Mouse (Mus musculus): ENCODE results near the gene Lrrk2. TPM values are rescaled to one million over a fixed set of nuclear protein-coding genes. Genes with fewer than 3 reads are reported as not detected.

Gene Lrrk2
- 2.5 and 2.6 TPM in 2 replicates for polyA plus RNA-seq (2015; fragmentation: Nextera tagmentation; extraction: Ambion mirVana)

- Histone ChIP-seq H3K9ac (ENCODE audit: low read depth, low read length) (peak within 1 kb of the TSS; percentile 59), H3K27me3 (replicated peaks; ENCODE audit: control insufficient read depth, insufficient read depth, low read length) (no peaks in the 10 kb centered on the region), H3K4me1 (replicated peaks; ENCODE audit: control insufficient read depth, insufficient read depth, low read length) (no peaks in the 10 kb centered on the region), H3K36me3 (ENCODE audit: control insufficient read depth, insufficient read depth) (no peaks in the 10 kb centered on the region), H3K4me2 (replicated peaks; ENCODE audit: low read depth) (peak within 1 kb of the TSS; percentile 82), H3K4me3 (ENCODE audit: low read depth, low read length) (peak within 1 kb of the TSS; percentile 54), H3K27ac (ENCODE audit: low read depth, low read length) (peak within 1 kb of the TSS; percentile 50), H3K9me3 (ENCODE audit: control insufficient read depth) (no peaks in the 10 kb centered on the region)
- peak; percentile 90 for ATAC-seq
- 4% methylated on average over 40 of the region's 40 CpGs for WGBS
- peak; percentile 33; the same call in 1 of the 2 replicates for TF ChIP-seq CTCF (IDR thresholded peaks at IDR 0.05; ENCODE audit: low read depth)
Measured at GRCm38 (mm10) chr15:91672645-91673568, at the start of gene Lrrk2. Gene Lrrk2, plus strand, starts transcription at chr15:91673175.

DNA sequence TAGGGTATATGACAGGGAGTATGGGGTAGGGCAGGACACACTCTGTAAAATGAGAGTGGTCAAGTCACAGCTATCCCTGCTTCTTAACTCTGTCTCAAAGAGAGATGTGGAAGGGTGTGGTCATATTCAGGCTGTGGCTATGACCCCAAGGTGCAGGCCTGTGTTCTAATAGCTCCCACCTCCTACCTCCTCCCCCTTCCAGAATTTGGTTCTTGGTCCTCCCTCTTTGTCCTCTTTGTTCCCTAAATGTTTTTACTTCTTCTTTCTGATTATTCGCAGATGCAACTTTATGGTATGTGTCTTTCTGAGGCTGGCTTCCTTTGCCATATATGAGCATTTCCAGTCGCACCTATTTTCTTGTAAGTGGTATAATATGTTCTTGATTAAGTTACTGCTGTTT lies 48.5 kb upstream of the Lrrk2 start:
- Histone ChIP-seq H3K27ac (ENCODE audit: low read depth, low read length) (no peak overlapping the region), H3K4me1 (replicated peaks; ENCODE audit: control insufficient read depth, insufficient read depth, low read length) (no peaks in the 10 kb centered on the region), H3K4me3 (ENCODE audit: low read depth, low read length) (no peak overlapping the region), H3K27me3 (replicated peaks; ENCODE audit: control insufficient read depth, insufficient read depth, low read length) (no peaks in the 10 kb centered on the region), H3K9ac (ENCODE audit: low read depth, low read length) (no peak overlapping the region), H3K9me3 (ENCODE audit: control insufficient read depth) (no peaks in the 10 kb centered on the region), H3K36me3 (ENCODE audit: control insufficient read depth, insufficient read depth) (no peaks in the 10 kb centered on the region), H3K4me2 (replicated peaks; ENCODE audit: low read depth) (no peak overlapping the region)
- ATAC-seq, result no peak
- WGBS, result 91% methylated on average over 2 of the region's 2 CpGs
- TF ChIP-seq CTCF (IDR thresholded peaks at IDR 0.05; ENCODE audit: low read depth), result no peak

DNA sequence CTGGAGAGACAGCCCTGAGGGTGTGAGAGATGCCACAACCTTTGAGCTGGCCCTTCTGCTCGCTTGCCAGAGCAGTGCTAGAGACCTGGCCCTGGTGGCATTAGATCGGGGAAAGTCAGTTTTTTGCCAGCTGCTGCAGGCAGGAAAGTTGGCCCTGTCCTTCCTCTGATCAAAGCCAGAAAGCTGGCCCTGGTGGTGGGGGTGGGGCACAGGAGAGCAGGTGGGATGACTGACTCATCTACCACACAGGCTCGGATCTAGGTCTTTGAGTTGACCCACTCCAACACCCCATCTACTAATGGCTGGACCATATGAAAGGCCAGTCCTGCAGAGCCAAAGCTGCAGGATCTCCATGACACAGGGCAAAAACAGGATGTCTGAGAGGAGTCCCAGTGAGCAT lies 43.8 kb upstream of the Lrrk2 start:
- Histone ChIP-seq H3K36me3 (ENCODE audit: control insufficient read depth, insufficient read depth) (no peaks in the 10 kb centered on the region), H3K9ac (ENCODE audit: low read depth, low read length) (no peak overlapping the region), H3K9me3 (ENCODE audit: control insufficient read depth) (no peaks in the 10 kb centered on the region), H3K4me1 (replicated peaks; ENCODE audit: control insufficient read depth, insufficient read depth, low read length) (no peaks in the 10 kb centered on the region), H3K27ac (ENCODE audit: low read depth, low read length) (no peak overlapping the region), H3K4me3 (ENCODE audit: low read depth, low read length) (no peak overlapping the region), H3K27me3 (replicated peaks; ENCODE audit: control insufficient read depth, insufficient read depth, low read length) (no peaks in the 10 kb centered on the region), H3K4me2 (replicated peaks; ENCODE audit: low read depth) (no peak overlapping the region)
- TF ChIP-seq CTCF (IDR thresholded peaks at IDR 0.05; ENCODE audit: low read depth), result no peak
- WGBS, result 69% methylated on average over 3 of the region's 3 CpGs
- ATAC-seq, result no peak

- H3K9me3 ChIP-seq (ENCODE audit: control insufficient read depth), result no peaks in the 10 kb centered on the region
- no peak for TF ChIP-seq CTCF (IDR thresholded peaks at IDR 0.05; ENCODE audit: low read depth)
- no peak overlapping the region for H3K9ac ChIP-seq (ENCODE audit: low read depth, low read length)
- no peak overlapping the region for H3K4me2 ChIP-seq (replicated peaks; ENCODE audit: low read depth)
- H3K27me3 ChIP-seq (replicated peaks; ENCODE audit: control insufficient read depth, insufficient read depth, low read length), result no peaks in the 10 kb centered on the region
- H3K4me1 ChIP-seq (replicated peaks; ENCODE audit: control insufficient read depth, insufficient read depth, low read length), result no peaks in the 10 kb centered on the region
- H3K4me3 ChIP-seq (ENCODE audit: low read depth, low read length), result no peak overlapping the region
- no peak for ATAC-seq
- 45% methylated on average over 4 of the region's 4 CpGs for whole genome bisulfite sequencing
- no peak overlapping the region for H3K27ac ChIP-seq (ENCODE audit: low read depth, low read length)
- H3K36me3 ChIP-seq (ENCODE audit: control insufficient read depth, insufficient read depth), result no peaks in the 10 kb centered on the region
Measured at GRCm38 (mm10) chr15:91632473-91632872, 40.5 kb upstream of the Lrrk2 start.

DNA sequence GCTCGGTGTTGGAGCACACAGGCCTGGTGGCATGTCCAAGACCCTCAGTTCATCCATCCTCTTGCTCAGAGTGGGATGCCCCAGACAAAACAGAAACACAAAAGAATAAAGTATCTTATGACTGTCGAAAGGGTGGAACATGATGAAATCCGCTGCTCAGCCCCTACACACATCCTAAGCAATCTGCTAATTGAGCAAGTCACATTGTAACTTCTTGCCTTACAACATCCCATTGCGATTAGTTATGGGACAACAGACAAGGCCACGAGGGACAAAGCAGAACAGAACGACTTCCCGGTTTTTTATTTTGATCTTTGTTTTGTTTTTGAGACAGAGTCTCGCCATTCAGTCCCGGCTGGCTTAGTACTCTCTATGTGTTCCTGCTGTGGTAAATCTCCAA lies 39.9 kb upstream of the Lrrk2 start:
- no peak overlapping the region for H3K4me3 ChIP-seq (ENCODE audit: low read depth, low read length)
- no peak for TF ChIP-seq CTCF (IDR thresholded peaks at IDR 0.05; ENCODE audit: low read depth)
- 87% methylated on average over 9 of the region's 9 CpGs for WGBS

DNA sequence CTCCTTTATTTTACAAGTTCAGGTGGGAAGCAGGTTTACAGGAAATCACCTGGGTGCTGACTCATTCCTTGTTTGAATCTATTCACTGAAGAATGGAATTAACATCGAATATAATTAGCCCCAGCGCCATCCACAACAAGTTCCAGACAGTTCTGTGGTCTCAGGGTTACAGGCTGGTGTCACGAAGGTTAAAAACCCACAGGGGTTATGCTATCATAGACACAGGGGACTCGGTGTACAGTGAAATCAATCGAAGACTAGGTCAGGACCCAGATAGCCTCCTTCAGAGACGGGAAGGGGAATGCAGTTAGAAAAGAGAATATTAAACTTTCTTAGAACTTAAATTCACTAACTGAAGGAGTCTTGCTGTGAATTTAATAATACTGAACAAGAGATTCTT lies 39.2 kb upstream of the Lrrk2 start:
- no peaks in the 10 kb centered on the region for H3K36me3 ChIP-seq (ENCODE audit: control insufficient read depth, insufficient read depth)

More for the DNA sequence above, 39.9 kb upstream of the Lrrk2 start:
- ATAC-seq, result no peak
- Histone ChIP-seq H3K27me3 (replicated peaks; ENCODE audit: control insufficient read depth, insufficient read depth, low read length) (no peaks in the 10 kb centered on the region), H3K4me2 (replicated peaks; ENCODE audit: low read depth) (no peak overlapping the region), H3K4me1 (replicated peaks; ENCODE audit: control insufficient read depth, insufficient read depth, low read length) (no peaks in the 10 kb centered on the region), H3K36me3 (ENCODE audit: control insufficient read depth, insufficient read depth) (no peaks in the 10 kb centered on the region), H3K9me3 (ENCODE audit: control insufficient read depth) (no peaks in the 10 kb centered on the region), H3K9ac (ENCODE audit: low read depth, low read length) (no peak overlapping the region), H3K27ac (ENCODE audit: low read depth, low read length) (no peak overlapping the region)

More for the DNA sequence above, 39.2 kb upstream of the Lrrk2 start:
- WGBS, result 76% methylated on average over 6 of the region's 6 CpGs
- Histone ChIP-seq H3K9ac (ENCODE audit: low read depth, low read length) (no peak overlapping the region), H3K4me2 (replicated peaks; ENCODE audit: low read depth) (no peak overlapping the region), H3K4me1 (replicated peaks; ENCODE audit: control insufficient read depth, insufficient read depth, low read length) (no peaks in the 10 kb centered on the region), H3K9me3 (ENCODE audit: control insufficient read depth) (no peaks in the 10 kb centered on the region), H3K4me3 (ENCODE audit: low read depth, low read length) (no peak overlapping the region), H3K27ac (ENCODE audit: low read depth, low read length) (no peak overlapping the region), H3K27me3 (replicated peaks; ENCODE audit: control insufficient read depth, insufficient read depth, low read length) (no peaks in the 10 kb centered on the region)
- no peak for ATAC-seq
- no peak for TF ChIP-seq CTCF (IDR thresholded peaks at IDR 0.05; ENCODE audit: low read depth)
